Mouse (Mus musculus) myocyte (in vitro differentiated cells): Measurements from ENCODE around the gene Gfy.

Source experiments
- MAX ChIP-seq: IDR thresholded peaks from one replicate; pipeline ENCODE4 v1.6.1; 2011; ENCODE audit warnings: low read depth, mild to moderate bottlenecking, control low read depth
- TCF12 ChIP-seq: IDR thresholded peaks from one replicate; pipeline ENCODE4 v1.6.1; 2011; ENCODE audit warnings: mild to moderate bottlenecking, control low read depth; ENCODE audit not compliant: poor library complexity, insufficient read depth, severe bottlenecking

GRCm38 (mm10) chr7:45144368-45145174 lies 34.8 kb downstream of the Gfy start:
- TF ChIP-seq MAX (no peak), TCF12 (no peak)
